Mouse (Mus musculus) CD8-positive naive resting alpha-beta T cell, adult 2 months (primary cell): ENCODE measurements at regions not wholly inside any gene's neighbourhood (a gene's known extent, or its start where the extent isn't known, plus 50 kb on each side); places are given as distances from the start of the nearest gene placed in this dataset.
"Not testable (repeated sequence)": the region's sequence is repeated elsewhere in the genome, so short reads cannot be mapped to it uniquely, and the experiment has no call there.

Experiments used
- DNase-seq, 2 experiments: peaks; one replicate each; pipeline ENCODE4 v3.0.0; 2022; ENCODE audit warnings: low read depth in 2 of 2, low spot score in 2 of 2

- DNase-seq, result no peak
These were observed 567.3 kb downstream of the Cntn3 start for GRCm38 (mm10) chr6:102005627-102006026.

DNA sequence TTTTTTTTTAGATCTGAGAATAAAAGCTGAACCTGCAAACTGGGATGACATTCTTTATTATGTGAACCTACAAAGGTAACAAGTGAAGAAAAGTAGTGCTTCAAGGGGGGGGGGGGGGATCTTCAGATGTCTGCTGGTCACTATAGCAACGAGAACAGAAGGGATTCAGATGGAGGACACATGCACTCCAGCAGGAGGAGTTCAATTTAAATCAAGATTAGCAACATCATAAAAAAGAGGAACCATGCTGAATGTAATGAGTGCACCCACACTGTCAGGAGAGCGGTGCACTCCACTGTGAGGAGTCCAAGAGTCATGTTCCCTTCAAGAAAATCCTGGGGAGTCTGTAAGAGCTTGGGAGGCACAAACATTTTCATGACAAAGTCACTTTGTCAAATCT is 574.7 kb downstream of the Cntn3 start:
- no peak for DNase-seq

DNA sequence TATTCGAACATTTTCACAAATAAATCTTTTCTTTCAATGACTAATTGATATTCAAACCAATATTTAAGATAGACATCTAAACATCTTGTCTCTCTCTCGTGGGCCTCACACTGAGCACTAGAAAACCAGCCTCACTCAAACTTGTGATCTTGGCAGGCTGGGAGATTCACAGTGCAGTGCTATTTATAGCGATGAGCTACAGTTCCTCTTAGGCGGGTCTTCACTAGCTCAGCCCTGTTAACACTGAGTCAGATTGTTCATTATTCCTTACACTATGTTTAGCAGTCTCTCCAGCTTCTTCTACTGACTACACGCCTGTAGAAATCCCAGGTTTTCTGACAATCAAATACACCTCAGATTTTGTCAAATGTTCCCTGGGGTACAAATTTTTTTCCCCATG is 575.3 kb downstream of the Cntn3 start:
- DNase-seq, result no peak

GRCm38 (mm10) chr6:101992815-101993214 is 580.1 kb downstream of the Cntn3 start:
- no peak for DNase-seq

DNA sequence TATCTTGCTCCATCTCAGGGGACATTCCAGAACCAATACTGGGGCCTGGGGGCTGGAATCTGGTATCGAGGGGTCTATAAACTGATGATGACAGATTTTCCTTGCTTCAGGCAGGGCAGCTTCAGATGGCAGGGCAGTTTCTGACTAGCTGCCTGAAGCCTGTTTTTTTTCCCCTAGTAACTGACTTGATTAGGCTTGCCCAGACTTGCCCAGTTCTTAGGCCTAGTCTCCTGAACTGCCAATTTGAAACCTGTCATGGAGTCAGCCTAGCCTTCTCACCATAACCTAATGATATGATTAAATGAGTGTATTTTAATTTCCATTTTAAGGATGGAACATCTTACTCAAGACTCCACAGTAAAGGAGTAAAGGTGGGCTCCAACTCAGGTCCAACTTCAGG is 591.2 kb downstream of the Cntn3 start:
- DNase-seq, result no peak

DNA sequence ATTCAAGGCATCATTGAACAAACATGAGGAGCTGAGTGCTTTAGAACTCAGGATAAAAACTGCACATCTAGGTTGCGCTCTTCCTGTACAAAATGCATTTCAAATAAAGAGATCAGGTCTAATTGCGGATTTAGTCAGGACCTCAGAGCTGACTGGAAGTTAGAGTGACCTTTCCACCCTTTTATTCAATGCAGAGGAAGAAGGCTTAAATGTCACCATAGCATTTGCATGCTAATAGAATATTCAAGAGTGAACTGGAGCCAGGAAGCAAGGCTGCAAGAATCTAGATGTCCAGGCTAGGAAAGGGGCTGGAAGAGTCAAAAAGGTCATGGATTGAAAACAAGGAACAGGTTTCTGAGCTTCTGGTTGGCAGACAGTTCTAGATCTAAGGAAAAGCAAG is 593.7 kb downstream of the Cntn3 start:
- DNase-seq, result no peak

DNA sequence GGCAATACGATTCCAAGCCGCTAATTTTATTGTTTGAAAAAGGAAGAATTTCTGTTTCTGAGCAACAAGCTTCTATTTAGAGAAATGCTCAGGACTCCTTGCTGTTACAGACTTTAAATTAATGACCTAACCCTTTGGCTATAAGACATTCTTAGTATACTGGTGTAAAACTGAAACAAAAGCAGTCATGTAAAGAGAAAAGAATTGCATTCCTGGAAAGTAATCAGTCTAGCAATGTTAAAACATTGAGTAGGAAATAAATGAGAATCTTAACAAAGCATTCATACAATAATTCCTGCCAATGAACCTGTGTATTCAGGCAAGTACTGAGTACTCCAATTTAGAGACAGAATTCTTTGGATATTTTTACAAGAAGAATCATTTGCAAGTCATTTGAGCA is 587.2 kb upstream of the Pdzrn3 start:
- no peak for DNase-seq

GRCm38 (mm10) chr6:101961476-101961875 is 583.8 kb upstream of the Pdzrn3 start:
- not testable (repeated sequence) for DNase-seq

DNA sequence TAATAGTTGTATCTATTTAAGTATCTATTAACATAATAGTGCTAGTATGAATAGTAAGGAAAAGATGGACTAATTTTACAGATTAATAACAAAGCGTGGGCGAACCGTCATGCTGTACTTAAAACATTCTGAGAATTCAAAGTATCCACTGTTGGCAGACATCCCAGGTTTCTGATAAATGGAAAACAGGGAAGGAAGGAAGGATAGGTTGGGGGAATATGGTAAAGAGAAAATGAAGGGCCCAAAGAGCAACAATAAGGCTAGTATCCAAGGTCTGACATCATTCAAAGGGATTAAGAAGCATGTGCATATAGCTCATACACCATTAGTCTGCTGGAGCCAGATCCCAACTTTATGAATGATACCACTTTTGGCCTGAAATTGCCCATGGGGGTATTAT is 572.0 kb upstream of the Pdzrn3 start:
- no peak for DNase-seq

DNA sequence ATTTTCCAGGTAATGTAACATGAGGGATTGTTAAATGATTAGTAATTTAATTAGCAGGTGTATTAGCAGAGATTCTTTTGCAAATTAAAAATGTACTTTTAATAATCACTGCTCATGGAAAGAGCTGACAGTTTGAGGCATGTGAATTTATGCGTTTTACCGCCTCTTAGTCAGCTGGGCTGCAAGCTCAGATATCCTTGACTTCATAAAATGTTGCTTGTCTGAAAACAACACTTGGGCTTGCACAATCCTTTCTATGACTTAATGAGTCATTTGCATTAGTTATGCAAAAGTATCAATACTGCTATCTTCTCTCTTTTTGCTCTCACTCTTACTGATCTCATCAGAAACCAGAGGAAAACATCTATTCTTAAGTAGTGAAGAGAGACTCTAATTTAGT is 571.3 kb upstream of the Pdzrn3 start:
- DNase-seq, result no peak

DNA sequence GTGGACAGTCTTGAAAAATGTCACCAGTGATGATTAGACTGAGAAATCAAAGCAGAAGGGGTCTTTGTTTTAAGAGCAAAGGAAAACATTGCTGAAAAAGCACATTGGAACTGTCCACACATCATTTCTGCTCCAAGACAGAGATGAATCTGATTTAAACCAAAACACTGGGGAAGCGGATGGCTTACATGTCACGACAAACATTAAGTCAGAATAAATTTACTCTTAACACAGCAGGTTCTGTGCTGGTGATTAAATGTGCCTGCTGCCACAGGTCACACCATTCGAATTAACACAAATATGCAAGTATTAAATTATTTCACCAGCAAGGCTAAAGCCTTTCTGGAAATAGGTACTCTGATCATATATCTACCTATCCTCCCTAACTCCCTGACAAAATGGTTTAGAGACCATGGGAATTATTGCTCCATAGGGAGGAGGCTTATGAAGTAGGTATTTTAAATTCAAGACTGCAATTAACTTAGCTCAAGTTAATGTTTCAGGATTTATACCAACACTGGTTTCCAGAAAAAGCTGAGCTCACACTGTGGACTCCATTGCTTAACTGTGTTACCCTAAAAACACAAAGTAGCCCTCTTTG is 562.7 kb upstream of the Pdzrn3 start:
- no peak for DNase-seq

DNA sequence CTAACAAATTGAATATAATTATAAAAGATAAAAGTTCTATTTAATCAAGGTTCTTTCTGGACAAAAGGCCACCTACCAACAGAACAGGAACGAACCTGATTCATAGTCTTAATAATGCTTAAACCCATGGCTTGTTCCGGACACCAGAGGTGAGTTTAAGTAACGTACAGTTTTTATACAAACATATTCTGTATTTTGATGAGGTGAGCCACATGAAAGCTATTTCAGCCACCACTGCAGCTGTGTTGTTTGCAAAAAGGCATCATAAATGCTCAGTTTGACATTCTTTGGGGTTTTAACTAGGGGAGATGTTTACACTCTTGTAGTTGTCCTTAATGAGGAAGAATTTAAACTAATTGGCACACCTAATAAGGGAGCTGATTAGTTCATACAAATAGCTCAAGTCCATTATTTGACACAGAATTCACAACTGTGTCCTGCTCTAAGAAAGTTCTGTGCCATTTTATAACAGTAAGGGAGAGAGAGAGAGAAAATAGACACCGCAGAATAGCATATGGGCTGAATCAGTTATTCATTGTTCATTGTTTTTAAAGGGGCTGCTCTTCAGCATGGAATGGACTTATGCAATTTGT is 560.8 kb upstream of the Pdzrn3 start:
- DNase-seq, result no peak

DNA sequence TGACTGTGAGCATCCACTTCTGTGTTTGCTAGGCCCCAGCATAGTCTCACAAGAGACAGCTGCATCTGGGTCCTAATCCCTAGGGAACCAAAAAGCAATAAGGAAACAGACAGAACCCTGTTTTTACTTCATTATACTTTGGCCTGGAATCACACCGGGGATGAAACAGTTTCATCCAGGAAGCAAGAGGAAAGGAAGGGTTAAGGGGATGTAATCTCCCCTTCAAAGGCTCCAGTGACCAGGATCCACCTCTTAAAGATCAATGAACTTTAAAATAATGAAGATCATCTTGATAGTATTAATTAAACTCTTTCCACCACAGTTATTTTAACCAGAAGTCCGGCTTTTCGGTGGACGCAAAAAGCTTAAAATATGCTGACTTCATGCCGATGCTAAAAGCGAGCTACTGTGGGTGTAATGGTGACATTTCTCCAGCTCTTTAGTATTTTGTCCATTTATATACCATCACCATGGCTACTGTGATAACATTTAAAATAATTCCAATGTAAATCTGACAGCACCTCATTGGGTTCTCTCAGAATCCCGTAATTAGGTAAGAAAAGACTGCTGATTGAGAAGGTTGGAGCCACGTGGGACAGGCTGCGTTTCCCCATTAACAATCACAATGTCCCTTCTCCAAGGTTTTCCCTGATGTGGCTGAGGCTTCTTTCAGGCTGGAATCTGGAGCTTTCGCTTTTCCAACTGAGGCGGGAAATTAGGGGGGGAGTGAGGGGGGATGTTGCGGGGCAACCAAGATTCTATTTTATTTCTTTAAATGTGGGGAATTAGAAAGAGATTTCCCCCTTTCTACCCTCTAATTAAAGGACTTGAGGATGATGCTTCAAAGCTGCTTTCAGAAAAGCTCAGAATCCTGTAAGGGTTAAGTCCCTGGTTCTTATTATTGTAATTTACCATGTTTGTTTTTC is 560.0 kb upstream of the Pdzrn3 start:
- DNase-seq, result no peak

DNA sequence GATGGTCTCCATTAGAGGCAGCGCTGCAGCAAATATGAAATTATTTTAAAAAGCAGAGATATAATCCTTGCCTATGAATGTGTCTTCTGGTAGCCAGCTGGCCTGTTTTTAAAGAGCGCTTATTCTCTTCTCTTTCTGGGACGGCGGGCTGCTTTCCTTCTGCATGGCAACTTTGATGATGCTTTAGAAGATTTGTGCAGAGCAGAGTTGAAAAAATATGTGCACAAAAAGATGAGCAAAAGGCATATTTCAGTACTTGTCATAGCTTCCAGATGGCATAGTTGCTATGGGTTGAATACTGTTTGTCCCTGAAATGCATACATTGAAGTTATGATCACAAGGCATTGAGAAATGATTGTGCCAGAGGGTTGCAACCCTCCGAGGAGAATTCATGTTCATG is 554.1 kb upstream of the Pdzrn3 start:
- no peak for DNase-seq

DNA sequence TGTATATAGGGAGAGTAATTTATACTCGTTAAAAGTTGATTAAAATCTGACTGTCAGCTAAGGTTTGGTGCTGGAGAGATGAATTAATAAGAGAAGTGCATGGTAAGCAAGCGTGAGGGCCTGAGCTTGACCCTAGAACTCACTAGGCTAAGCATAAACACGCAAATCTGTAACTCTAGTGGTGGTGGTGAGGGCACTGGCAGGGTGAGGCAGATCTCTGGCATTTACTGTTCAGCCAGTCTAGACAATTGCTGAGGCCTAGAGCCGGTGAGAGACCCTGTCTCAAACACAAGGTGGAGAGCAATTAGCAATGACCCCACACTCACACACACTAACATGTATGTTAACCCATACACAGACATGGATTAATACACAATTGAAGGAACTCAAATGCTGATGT is 544.0 kb upstream of the Pdzrn3 start:
- DNase-seq, result no peak

DNA sequence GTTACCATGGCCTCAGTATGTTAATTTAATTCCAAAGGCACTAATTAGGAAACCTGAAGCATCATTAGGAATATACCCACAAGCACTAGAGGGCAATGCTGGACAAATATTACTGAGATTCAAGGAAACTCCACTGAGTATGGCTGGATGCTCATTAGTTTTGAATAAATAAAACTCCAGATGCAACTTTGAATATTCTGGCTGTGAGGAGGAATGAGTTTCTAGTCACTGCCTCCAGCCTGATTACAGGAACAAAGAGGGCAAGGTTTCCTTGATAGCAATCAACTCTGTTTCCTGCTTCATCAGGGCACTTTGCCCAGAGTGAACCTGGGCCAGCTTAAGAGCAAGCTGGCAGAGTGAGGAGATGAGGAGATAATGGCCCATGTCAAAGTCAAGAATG is 543.5 kb upstream of the Pdzrn3 start:
- DNase-seq, result no peak

DNA sequence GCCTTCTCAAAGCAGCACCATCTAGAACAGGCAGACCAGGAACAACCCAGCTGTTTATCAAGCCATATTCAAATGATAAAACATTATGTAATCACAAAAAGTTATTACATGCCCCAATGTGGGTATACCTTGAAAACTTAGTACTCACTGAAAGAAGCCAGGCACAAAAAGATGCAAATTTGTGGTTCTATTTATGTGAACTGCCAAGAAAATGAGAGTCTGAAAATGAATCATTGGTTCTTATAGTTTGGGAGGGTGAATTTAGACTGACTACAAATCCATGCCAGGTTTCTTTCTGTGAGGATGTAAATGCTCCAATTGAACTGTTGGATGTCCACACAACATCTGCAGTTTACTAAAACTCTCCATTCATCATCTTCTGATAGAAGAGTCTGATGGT is 541.2 kb upstream of the Pdzrn3 start:
- DNase-seq, result no peak

DNA sequence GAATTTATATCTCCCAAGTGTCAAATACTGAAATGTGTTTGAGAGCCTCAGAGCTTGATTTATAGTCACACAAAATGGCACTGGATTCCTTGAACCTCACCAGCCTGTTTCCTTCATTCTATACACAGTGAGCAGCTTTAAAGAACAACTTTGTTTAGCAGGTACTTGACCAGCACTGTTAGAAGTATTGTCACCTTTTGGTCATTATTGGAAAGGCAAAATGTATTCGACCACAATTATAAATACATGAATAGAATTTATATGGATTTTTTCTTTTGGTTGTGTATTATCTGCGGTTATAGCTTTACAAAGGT is 527.3 kb upstream of the Pdzrn3 start:
- no peak for DNase-seq

- no peak for DNase-seq
These were observed 526.7 kb upstream of the Pdzrn3 start for GRCm38 (mm10) chr6:101904234-101905028.

DNA sequence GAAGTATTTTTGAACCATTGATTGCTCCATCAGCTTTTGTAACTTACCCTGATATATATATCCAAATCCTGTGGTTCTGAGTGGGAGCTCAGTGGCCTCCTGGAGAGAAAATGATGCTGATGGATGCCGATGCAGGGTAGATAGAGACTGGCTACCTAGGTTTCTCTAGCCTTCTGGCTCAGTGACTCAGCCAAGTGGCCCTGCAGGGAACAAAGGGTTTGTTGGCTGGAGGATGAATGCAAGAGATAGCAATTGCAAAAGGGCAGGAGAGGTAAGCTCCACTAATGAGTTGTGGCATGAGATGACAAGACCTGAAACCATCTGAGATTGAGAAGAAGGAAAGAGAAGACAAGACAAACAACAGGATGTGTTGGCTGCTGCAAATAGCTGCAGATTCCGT is 524.6 kb upstream of the Pdzrn3 start:
- DNase-seq, result no peak

DNA sequence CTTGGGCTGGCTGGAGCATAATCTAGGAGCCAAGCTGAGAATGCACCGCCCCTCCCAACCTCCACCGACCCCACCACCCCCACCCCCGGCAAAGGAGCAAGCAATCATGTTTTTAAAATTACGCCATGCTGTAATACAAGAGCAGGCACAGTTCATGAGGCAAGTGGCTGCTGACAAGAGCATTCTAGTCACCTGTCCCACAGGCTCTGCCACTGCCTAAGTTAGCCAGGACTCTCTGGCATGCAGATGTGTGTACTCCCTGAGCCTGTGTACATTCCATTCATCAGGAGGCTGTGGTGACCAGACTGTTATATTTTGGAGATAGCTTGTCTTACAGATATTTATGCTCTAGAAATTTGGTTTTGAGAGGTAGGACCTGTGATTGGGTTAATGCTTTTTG is 520.8 kb upstream of the Pdzrn3 start:
- DNase-seq, result no peak

DNA sequence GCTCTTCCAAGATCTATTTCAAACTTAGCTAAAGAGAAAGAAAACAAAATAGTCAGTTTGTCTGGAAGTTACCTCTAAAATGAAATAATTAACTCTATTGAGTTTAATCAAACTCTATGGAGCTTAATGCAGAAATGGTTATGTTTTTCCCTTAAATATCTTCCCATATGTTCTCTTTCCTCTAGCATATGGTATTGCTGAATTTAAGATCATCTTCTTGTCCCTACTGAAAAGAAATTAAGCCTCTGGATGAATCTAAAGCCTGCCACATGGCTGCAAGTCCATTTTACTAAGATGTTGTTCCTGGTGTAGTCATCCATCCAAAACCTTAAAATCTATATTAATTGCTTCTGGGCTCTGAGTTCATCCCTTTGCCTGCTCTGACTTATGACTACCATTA is 513.0 kb upstream of the Pdzrn3 start:
- DNase-seq, result no peak
